In the genomic region with DNA sequence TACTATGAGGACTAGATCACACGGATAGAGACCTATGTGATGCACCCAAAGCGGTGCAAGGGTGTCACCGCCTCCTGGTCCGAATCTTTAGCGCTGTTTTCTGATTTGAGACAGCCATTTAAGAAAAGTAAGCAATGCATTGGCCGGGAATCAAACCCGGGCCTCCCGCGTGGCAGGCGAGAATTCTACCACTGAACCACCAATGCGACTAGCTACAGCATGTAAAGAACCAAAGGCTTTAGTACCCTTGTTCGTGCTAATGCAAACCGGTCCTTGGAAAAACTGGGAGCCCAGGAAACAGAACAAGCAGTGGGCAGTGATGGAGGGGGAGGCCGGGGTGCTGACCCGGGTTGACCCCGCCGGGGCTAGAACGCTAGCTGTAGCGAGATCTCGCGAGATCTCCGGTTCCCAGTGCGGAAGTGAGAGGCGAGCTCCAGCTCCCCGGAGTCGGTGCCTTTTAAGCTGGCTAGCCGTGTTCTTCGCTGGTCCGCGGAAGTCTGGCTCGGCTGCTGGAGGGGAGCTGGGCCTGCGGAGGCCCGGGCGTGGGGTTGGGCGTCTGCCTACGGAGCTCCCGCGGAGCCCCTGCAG, we compare ENCODE assay signal across 8 mouse cellular contexts. TPM values are rescaled to one million over a fixed set of nuclear protein-coding genes. Genes with fewer than 3 reads are reported as not detected.
DNase-seq lines count a peak whose midpoint lies in the region; ATAC-seq and TF ChIP-seq lines count a peak whose summit lies in the region.

No protein-coding gene starts in this region.

- H3K9ac ChIP-seq in heart, embryonic 12.5 days = peak overlapping the region; percentile 84
- peak overlapping the region; percentile 87 for H3K9ac ChIP-seq in kidney, embryonic 16.5 days (replicated peaks; ENCODE audit: low read length)

- H3K4me3 ChIP-seq in C2C12 (ENCODE audit: insufficient read depth, poor library complexity, severe bottlenecking) = peak overlapping the region; percentile 38
- H3K4me3 ChIP-seq in erythroblast, embryonic 14.5 days (replicated peaks) = peak overlapping the region; percentile 68
- H3K4me3 ChIP-seq in heart, embryonic 12.5 days = peak overlapping the region; percentile 79
- peak overlapping the region; percentile 71 for H3K4me3 ChIP-seq in kidney, embryonic 16.5 days (ENCODE audit: low read length)

- peaks cover 11% of the 10 kb centered on the region for H3K4me1 ChIP-seq in erythroblast, embryonic 14.5 days (ENCODE audit: control insufficient read depth)
- peaks cover 8% of the 10 kb centered on the region; the same call in 1 of the 2 replicates for H3K4me1 ChIP-seq in heart, embryonic 12.5 days (replicated peaks)
- H3K4me1 ChIP-seq in kidney, embryonic 16.5 days (ENCODE audit: insufficient read depth, low read length) = peaks cover 10% of the 10 kb centered on the region; the same call in 1 of the 2 replicates

- peak; percentile 67; the same call in 1 of the 2 replicates for TF ChIP-seq POLR2A in brain, embryonic 14.5 days (IDR thresholded peaks at IDR 0.05; ENCODE audit: borderline replicate concordance, extremely low read depth, insufficient read depth, insufficient read length, poor library complexity, severe bottlenecking)

- peak; percentile 83 for ATAC-seq in heart, embryonic 12.5 days (ENCODE audit: insufficient number of reproducible peaks, low FRiP score)
- ATAC-seq in kidney, embryonic 16.5 days (ENCODE audit: low FRiP score, low TSS enrichment) = peak; percentile 90

- no peaks in the 10 kb centered on the region for H3K27me3 ChIP-seq in C2C12 (ENCODE audit: control insufficient read depth, insufficient read depth, insufficient read length)
- H3K27me3 ChIP-seq in erythroblast, embryonic 14.5 days (ENCODE audit: control insufficient read depth) = no peaks in the 10 kb centered on the region
- peaks cover 12% of the 10 kb centered on the region for H3K27me3 ChIP-seq in heart, embryonic 12.5 days (replicated peaks)
- peaks cover 1% of the 10 kb centered on the region; the same call in 1 of the 2 replicates for H3K27me3 ChIP-seq in kidney, embryonic 16.5 days (ENCODE audit: insufficient read depth, low read length)

- H3K9me3 ChIP-seq in erythroblast, embryonic 14.5 days (ENCODE audit: control insufficient read depth, low read length) = no peaks in the 10 kb centered on the region
- H3K9me3 ChIP-seq in heart, embryonic 12.5 days (replicated peaks) = no peaks in the 10 kb centered on the region
- H3K9me3 ChIP-seq in kidney, embryonic 16.5 days (ENCODE audit: low read length) = no peaks in the 10 kb centered on the region

- WGBS in heart, embryonic 12.5 days = 7% methylated on average over 38 of the region's 38 CpGs
- 3% methylated on average over 38 of the region's 38 CpGs for WGBS in kidney, embryonic 16.5 days

- H3ac ChIP-seq in C2C12 (ENCODE audit: control insufficient read depth, insufficient read length, low read depth) = peak overlapping the region; percentile 54

- no peaks in the 10 kb centered on the region for H3K36me3 ChIP-seq in C2C12 (ENCODE audit: control insufficient read depth, insufficient read depth)
- no peaks in the 10 kb centered on the region for H3K36me3 ChIP-seq in erythroblast, embryonic 14.5 days (ENCODE audit: control insufficient read depth)
- no peaks in the 10 kb centered on the region for H3K36me3 ChIP-seq in heart, embryonic 12.5 days
- H3K36me3 ChIP-seq in kidney, embryonic 16.5 days (ENCODE audit: insufficient read depth, low read length) = no peaks in the 10 kb centered on the region

- TF ChIP-seq CTCF in C2C12 (IDR thresholded peaks at IDR 0.05; ENCODE audit: control insufficient read depth, insufficient read depth, insufficient read length) = no peak
- no peak for TF ChIP-seq CTCF in brain, embryonic 14.5 days (IDR thresholded peaks at IDR 0.05; ENCODE audit: borderline replicate concordance, extremely low read depth, insufficient read depth, insufficient read length)

- H3K79me3 ChIP-seq in C2C12 (ENCODE audit: low read depth) = no peaks in the 10 kb centered on the region

- peak overlapping the region; percentile 85 for H3K27ac ChIP-seq in heart, embryonic 12.5 days (ENCODE audit: poor library complexity, severe bottlenecking)
- peak overlapping the region; percentile 86 for H3K27ac ChIP-seq in kidney, embryonic 16.5 days (ENCODE audit: low read length)

- H3K79me2 ChIP-seq in C2C12 (ENCODE audit: control insufficient read depth, insufficient read depth) = no peaks in the 10 kb centered on the region

- H3K4me2 ChIP-seq in heart, embryonic 12.5 days = peak overlapping the region; percentile 73
- peak overlapping the region; percentile 60 for H3K4me2 ChIP-seq in kidney, embryonic 16.5 days (replicated peaks; ENCODE audit: low read depth, low read length)

- peak; percentile 95 for DNase-seq in brain, embryonic 14.5 days (ENCODE audit: low read depth)
- DNase-seq in liver = peak; percentile 87
- peak; percentile 59 to 80 for DNase-seq in monocyte, adult 2 months (ENCODE audit: low read depth in 1 of 2, low spot score in 2 of 2)
- peak; percentile 64 to 75 for DNase-seq in spleen, postnatal 14 days (ENCODE audit: low spot score in 2 of 2)

TF ChIP-seq in C2C12, 6 proteins besides CTCF, POLR2A, EP300 and RAD21:
- TF ChIP-seq MAX (IDR thresholded peaks at IDR 0.05) (no peak), MYOD1 (IDR thresholded peaks at IDR 0.05; ENCODE audit: control insufficient read depth, insufficient read length, low read depth) (no peak), USF1 (IDR thresholded peaks at IDR 0.05; ENCODE audit: low read depth) (no peak), CEBPB (IDR thresholded peaks at IDR 0.05; ENCODE audit: low read depth) (no peak), FOSL1 (IDR thresholded peaks at IDR 0.05; ENCODE audit: insufficient read depth, low read length, poor library complexity, severe bottlenecking) (no peak), MYOG (IDR thresholded peaks at IDR 0.05; ENCODE audit: control insufficient read depth, extremely low read depth, insufficient read length) (no peak)

RNA-seq across cellular contexts. Expression of gene Wnt10a, which starts 25.4 kb away (rescaled TPM):
- 12.9 TPM for polyA plus RNA-seq in C2C12 (2012; fragmentation: generic; extraction: Trizol)
- polyA plus RNA-seq in brain, embryonic 14.5 days (2012; rRNA removed) = 0.73 and 0.77 TPM in 2 replicates
- 0.02 and 0.04 TPM in 2 replicates for polyA plus RNA-seq in erythroblast, embryonic 14.5 days (2012)
- polyA plus RNA-seq in heart, embryonic 12.5 days (2016; fragmentation: Nextera tagmentation; extraction: Ambion mirVana) = 0.28 TPM in 1 of 2 replicates, not detected in the other
- polyA plus RNA-seq in kidney, embryonic 16.5 days (2015; fragmentation: Nextera tagmentation; extraction: Ambion mirVana) = 0.50 and 0.57 TPM in 2 replicates

RNA-seq across cellular contexts. Expression of gene Cdk5r2, which starts 38.0 kb away (rescaled TPM):
- polyA plus RNA-seq in C2C12 (2012; fragmentation: generic; extraction: Trizol) = 0.04 TPM
- polyA plus RNA-seq in brain, embryonic 14.5 days (2012; rRNA removed) = 51.5 and 90.9 TPM in 2 replicates
- polyA plus RNA-seq in erythroblast, embryonic 14.5 days (2012) = not detected in 2 replicates
- polyA plus RNA-seq in heart, embryonic 12.5 days (2016; fragmentation: Nextera tagmentation; extraction: Ambion mirVana) = not detected in 2 replicates
- polyA plus RNA-seq in kidney, embryonic 16.5 days (2015; fragmentation: Nextera tagmentation; extraction: Ambion mirVana) = not detected in 2 replicates

RNA-seq across cellular contexts. Expression of gene Wnt6, which starts 45.0 kb away (rescaled TPM):
- 3.0 TPM for polyA plus RNA-seq in C2C12 (2012; fragmentation: generic; extraction: Trizol)
- 4.4 and 9.1 TPM in 2 replicates for polyA plus RNA-seq in brain, embryonic 14.5 days (2012; rRNA removed)
- polyA plus RNA-seq in erythroblast, embryonic 14.5 days (2012) = not detected in 2 replicates
- 0.41 and 1.3 TPM in 2 replicates for polyA plus RNA-seq in heart, embryonic 12.5 days (2016; fragmentation: Nextera tagmentation; extraction: Ambion mirVana)
- polyA plus RNA-seq in kidney, embryonic 16.5 days (2015; fragmentation: Nextera tagmentation; extraction: Ambion mirVana) = 1.9 and 2.5 TPM in 2 replicates

Comparison
In these comparisons a context has a peak if more than half of its experiments do, and no peak if none do; other contexts are left out.
1. Peak in every context shown above with its lines: DNase-seq, ATAC-seq, H3K4me3 ChIP-seq and H3K27ac ChIP-seq.
2. RNA of gene Cdk5r2, which starts 38.0 kb away (polyA plus RNA-seq): 51.5 to 90.9 TPM in brain, embryonic 14.5 days; 0.04 TPM in C2C12 (single experiment), not detected in kidney, embryonic 16.5 days, not detected in erythroblast, embryonic 14.5 days and not detected in heart, embryonic 12.5 days; every median in the first group is over 10 times any median in the second.